Mouse (Mus musculus) neural tube, embryonic 13.5 days (tissue): ENCODE data around the gene Rab32. TPM values are rescaled to one million over a fixed set of nuclear protein-coding genes. Genes with fewer than 3 reads are reported as not detected.

Source experiments
- polyA plus RNA-seq: library from polyadenylated mRNA; unstranded; fragments of >200 nt; fragmentation: Nextera tagmentation; extraction: Ambion mirVana; gene quantifications from 2 replicates; pipeline ENCODE4 v1.2.1, GENCODE M21; 2015

Gene Rab32
- polyA plus RNA-seq, 1 experiment from 2014 or later = 4.9 TPM

Other genes with a start within 250 kb of the Rab32 start
- gene Adgb, start 85.9 kb downstream of the Rab32 start, polyA plus RNA-seq = 0.08 and 0.17 TPM in 2 replicates
- gene Gm10944, start 123.1 kb upstream of the Rab32 start, polyA plus RNA-seq = not detected in 2 replicates